Mouse (Mus musculus): Measurements from ENCODE around the gene Rassf2.

DNA sequence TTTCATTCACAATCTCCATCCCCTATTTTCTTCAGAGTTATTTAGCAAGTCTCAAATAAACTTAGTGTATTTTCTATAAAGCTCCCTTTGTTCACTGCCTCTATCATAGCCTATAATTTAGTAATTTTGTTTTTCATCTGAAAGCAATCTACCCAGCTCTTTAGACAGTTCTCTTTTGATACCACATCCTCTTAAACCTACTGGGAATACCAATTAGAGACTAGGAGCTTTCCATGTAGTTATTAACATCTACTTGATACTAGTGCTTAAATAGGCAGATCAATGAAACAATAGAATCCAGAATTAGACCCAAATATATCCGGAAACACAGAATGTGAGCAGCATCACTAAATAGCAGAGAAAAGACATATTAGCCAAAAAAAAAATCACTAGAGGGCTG is 14.0 kb downstream of the Rassf2 start:
- TF ChIP-seq POLR2A (IDR thresholded peaks at IDR 0.05; ENCODE audit: insufficient read depth, low read depth, low read length) (no peak), CTCF (IDR thresholded peaks at IDR 0.05; ENCODE audit: insufficient read depth, low read depth, low read length) (no peak)
